Mouse (Mus musculus) Patski (cell line): Measurements from ENCODE around the gene Prokr1. TPM values are rescaled to one million over a fixed set of nuclear protein-coding genes. Genes with fewer than 3 reads are reported as not detected.
"Not testable (repeated sequence)": the region's sequence is repeated elsewhere in the genome, so short reads cannot be mapped to it uniquely, and the experiment has no call there.

Experiments used
- ATAC-seq: fragments of 100-300 bp; one replicate; pipeline ENCODE4 v1.8.0; 2021
- CTCF ChIA-PET: fragments of 350-600 bp; sonication (Branson Sonifier 250); formaldehyde crosslinking; loops from one replicate; lab custom pipeline; 2022; ENCODE audit warnings: inconsistent platforms; lab: Charles Lee
- POLR2A ChIA-PET: fragments of 350-600 bp; sonication (Branson Sonifier 250); formaldehyde crosslinking; loops from one replicate; lab custom pipeline; 2022; ENCODE audit warnings: antibody characterized with exemption, inconsistent platforms; lab: Charles Lee
- DNase-seq: peaks from one replicate; pipeline ENCODE4 v3.0.0-alpha.2; 2011; ENCODE audit warnings: low read depth, low spot score
- H3K27me3 ChIP-seq: fragments of 371-371 bp; one replicate; pipeline ENCODE4 v1.5.1; 2021
- CTCF ChIP-seq: fragments of 100-300 bp; IDR thresholded peaks from one replicate; pipeline ENCODE4 v1.5.1; 2021
- in situ Hi-C: fragments of 300-500 bp; cut with MboI; formaldehyde crosslinking; loops from 3 replicates; pipeline ENCODE4 v1.11.1; 2018; ENCODE audit warnings: low pct_unique_long_range_greater_than_20kb, mixed read lengths
- polyA plus RNA-seq: library from polyadenylated mRNA; unstranded; gene quantifications from one replicate; pipeline ENCODE4 v1.2.3, GENCODE M21; 2021

Prokr1 gene
- polyA plus RNA-seq: 0.28 TPM

DNA sequence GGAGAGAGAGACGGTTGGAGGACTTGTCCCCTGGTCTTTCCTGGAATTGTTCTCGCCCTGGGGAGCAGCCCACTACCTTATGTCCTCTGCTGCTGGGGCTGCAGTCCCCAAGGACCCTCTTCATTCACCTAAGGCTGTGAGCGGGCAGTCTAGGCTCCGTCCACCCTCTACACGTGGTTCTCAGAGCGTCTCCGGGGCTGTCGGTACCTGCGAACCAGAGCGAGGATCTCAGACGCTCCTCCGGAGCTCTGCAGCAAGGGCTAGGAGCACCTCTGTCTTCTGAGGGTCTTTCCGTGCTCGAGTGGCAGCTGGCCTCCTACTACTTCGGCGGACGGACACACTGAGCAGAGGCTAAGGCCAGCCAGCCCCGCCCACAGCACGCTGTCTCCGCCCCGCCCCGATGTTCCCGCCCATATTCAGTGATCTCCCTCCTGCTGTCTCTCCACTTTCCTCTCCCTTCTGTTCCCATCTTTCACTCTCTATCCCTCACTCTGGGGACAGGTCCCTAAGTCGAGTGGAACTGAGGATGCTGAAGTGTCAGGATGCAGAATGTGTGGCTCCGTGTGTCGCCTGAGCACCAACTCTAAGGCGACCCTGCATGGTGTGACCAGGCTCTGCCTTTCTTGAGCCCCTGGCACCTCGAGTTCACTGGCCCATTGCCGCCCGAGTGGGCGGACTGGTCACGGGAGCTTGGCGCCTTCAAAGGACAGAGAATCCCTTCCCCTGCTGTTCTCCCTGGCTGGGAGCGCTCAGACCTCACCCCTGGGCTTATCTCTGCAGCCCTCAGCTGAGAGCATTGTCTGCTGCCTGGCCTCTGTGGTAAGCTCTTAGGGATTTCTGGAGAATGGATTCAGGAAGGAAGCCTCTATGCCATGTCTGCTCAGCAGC, at the start of gene Prokr1:
Gene Prokr1, minus strand, starts transcription at position 350 of the 888 bp plus-strand sequence.
- DNase-seq (no peak), ATAC-seq (no peak)
- in situ Hi-C loops: no loop called here
- no peak for TF ChIP-seq CTCF
- no peaks in the 10 kb centered on the region for H3K27me3 ChIP-seq
- POLR2A ChIA-PET: no interaction called here
- CTCF ChIA-PET: interaction anchor here (0.9 kb wide), 1 partner anchor 9 kb away, joined by 4 read pairs; no protein-coding TSS in a partner anchor

- CTCF ChIA-PET: no interaction called here
- TF ChIP-seq CTCF: no peak
- in situ Hi-C loops: no loop called here
- no peak for ATAC-seq
- POLR2A ChIA-PET: interaction anchor here (0.6 kb wide), 1 partner anchor 213 kb away, joined by 3 read pairs; no protein-coding TSS in a partner anchor
- H3K27me3 ChIP-seq: no peaks in the 10 kb centered on the region
- DNase-seq: no peak
These were observed 47.7 kb upstream of the Prokr1 start for GRCm38 (mm10) chr6:87638134-87638660.

GRCm38 (mm10) chr6:87632176-87632575, 41.6 kb upstream of the Prokr1 start:
- POLR2A ChIA-PET: no interaction called here
- in situ Hi-C loops: no loop called here
- H3K27me3 ChIP-seq: no peaks in the 10 kb centered on the region
- no peak for TF ChIP-seq CTCF
- DNase-seq: no peak
- CTCF ChIA-PET: interaction anchor here (1.5 to 1.6 kb wide), 2 partner anchors 10 to 21 kb away, joined by 3 to 5 read pairs; no protein-coding TSS in a partner anchor
- ATAC-seq: no peak

DNA sequence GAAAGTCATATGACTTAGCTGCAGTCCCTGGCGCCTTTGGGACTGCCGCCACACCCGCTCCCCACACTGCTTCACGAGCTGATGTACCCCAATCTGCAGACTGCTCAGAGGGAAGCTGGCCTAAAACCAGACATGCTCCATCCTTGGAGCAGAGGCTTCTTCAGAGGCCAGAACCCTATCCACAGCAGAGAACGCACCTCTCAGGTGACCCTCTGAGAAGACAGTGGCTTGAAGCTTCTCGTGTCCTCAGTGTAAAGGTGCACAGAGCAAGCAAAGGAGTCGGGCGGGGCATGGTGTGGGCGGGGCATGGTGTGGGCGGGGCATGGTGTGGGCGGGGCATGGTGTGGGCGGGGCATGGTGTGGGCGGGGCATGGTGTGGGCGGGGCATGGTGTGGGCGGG, 38.4 kb upstream of the Prokr1 start:
- CTCF ChIA-PET: interaction anchor here (1.3 to 1.4 kb wide), 2 partner anchors 10 to 41 kb away, joined by 3 read pairs; no protein-coding TSS in a partner anchor
- in situ Hi-C loops, POLR2A ChIA-PET, ATAC-seq, DNase-seq, H3K27me3 ChIP-seq: not testable (repeated sequence)

DNA sequence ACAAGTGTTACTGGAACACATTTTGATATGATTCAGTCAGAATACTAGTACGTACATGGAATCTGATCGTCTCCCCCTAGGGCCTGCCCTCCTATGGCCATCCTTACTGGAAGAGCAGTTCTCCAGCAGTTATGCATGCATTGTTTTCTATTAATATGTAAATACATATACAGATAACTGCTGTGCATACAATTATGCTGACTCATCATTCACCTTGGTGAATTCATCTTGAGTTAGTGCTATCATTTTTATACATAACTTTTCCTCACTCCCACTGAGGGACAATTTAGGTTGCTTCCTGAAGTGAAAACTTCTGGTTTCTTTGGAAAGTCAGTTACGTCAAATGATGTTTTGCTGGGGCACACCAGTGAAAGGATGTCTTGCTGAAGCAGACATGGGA, 32.6 kb upstream of the Prokr1 start:
- no peaks in the 10 kb centered on the region for H3K27me3 ChIP-seq
- ChIA-PET CTCF (no interaction called here), POLR2A (no interaction called here)
- DNase-seq (no peak), ATAC-seq (no peak)
- TF ChIP-seq CTCF: no peak
- in situ Hi-C loops: no loop called here

GRCm38 (mm10) chr6:87621281-87621680, 30.7 kb upstream of the Prokr1 start:
- no peak for TF ChIP-seq CTCF
- POLR2A ChIA-PET: no interaction called here
- in situ Hi-C loops: no loop called here
- CTCF ChIA-PET: interaction anchor here (1.0 kb wide), 1 partner anchor 11 kb away, joined by 5 read pairs; no protein-coding TSS in a partner anchor
- no peaks in the 10 kb centered on the region for H3K27me3 ChIP-seq
- ATAC-seq (peak; percentile 35), DNase-seq (peak; percentile 61)

GRCm38 (mm10) chr6:87618021-87618420, 27.5 kb upstream of the Prokr1 start:
- DNase-seq: no peak
- in situ Hi-C loops: no loop called here
- CTCF ChIA-PET: no interaction called here

DNA sequence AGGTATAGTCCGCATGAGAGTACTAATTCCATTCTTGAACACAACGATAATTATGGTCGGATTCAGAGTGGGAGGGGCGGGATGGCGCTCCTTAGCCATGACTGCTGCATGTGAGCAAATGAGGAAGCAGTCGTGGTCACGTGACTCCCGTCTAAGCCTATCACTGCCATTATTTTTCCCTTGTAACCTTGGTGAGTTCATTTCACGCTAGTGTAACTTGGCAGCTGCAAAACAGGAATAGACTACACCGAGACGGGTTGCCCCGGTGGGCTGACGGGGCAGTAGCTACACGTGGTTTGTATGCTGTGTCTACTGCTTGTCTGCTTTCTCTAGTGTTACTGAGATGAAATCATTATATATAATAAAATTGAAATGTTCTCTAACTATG, 25.1 kb upstream of the Prokr1 start:
- DNase-seq (no peak), ATAC-seq (no peak)
- peaks cover 14% of the 10 kb centered on the region for H3K27me3 ChIP-seq
- in situ Hi-C loops: no loop called here
- ChIA-PET POLR2A (no interaction called here), CTCF (interaction anchor here (1.0 kb wide), 1 partner anchor 16 kb away, joined by 4 read pairs; no protein-coding TSS in a partner anchor)
- no peak for TF ChIP-seq CTCF

More at GRCm38 (mm10) chr6:87618021-87618420, 27.5 kb upstream of the Prokr1 start:
- no peak for TF ChIP-seq CTCF
- POLR2A ChIA-PET: no interaction called here
- H3K27me3 ChIP-seq: peaks cover 7% of the 10 kb centered on the region
- no peak for ATAC-seq

- ChIA-PET CTCF (interaction anchor here (1.0 kb wide), 2 partner anchors 15 to 56 kb away, joined by 4 to 5 read pairs; no protein-coding TSS in a partner anchor), POLR2A (no interaction called here)
- TF ChIP-seq CTCF: peak; percentile 59
- ATAC-seq: no peak
- peaks cover 17% of the 10 kb centered on the region for H3K27me3 ChIP-seq
- no peak for DNase-seq
- in situ Hi-C loops: no loop called here
These were observed 24.5 kb upstream of the Prokr1 start for GRCm38 (mm10) chr6:87614794-87615695.

DNA sequence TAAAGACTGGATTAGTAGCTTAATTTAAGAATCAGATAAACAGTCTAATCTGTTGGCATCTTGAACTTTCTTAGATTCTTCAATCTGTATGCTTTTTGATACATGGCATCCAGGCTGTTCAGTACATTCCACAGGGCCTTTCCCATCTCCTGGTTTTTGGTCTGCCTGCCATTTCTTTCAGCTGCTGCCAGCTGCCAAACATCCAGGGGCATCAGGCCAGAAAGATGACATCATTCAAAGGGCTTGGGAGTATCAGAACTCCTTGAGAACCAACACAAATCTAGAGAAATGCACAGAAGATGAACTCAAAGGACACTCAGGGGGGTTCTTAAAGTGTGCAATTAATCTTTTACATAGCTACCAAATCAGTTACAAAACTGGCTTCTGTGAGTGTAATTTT, 9.3 kb upstream of the Prokr1 start:
- POLR2A ChIA-PET: interaction anchor here (0.5 kb wide), 1 partner anchor 56 kb away, joined by 8 read pairs; no protein-coding TSS in a partner anchor
- no peaks in the 10 kb centered on the region for H3K27me3 ChIP-seq
- CTCF ChIA-PET: interaction anchor here (0.8 to 1.6 kb wide), 4 partner anchors 10 to 68 kb away, joined by 3 to 4 read pairs (median 4); no protein-coding TSS in a partner anchor
- DNase-seq (no peak), ATAC-seq (no peak)
- in situ Hi-C loops: no loop called here
- no peak for TF ChIP-seq CTCF
